Mouse (Mus musculus) stomach, embryonic 14.5 days (tissue): ENCODE results near the gene Kcnma1. TPM values are rescaled to one million over a fixed set of nuclear protein-coding genes. Genes with fewer than 3 reads are reported as not detected.

Source experiments
- ATAC-seq: fragments of 200-750 bp; cut with Nextera tagmentation; 2 replicates; pipeline ENCODE4 v1.8.0; 2017; ENCODE audit warnings: low read depth, moderate TSS enrichment; ENCODE audit not compliant: insufficient number of reproducible peaks, insufficient read depth, low FRiP score
- H3K27ac ChIP-seq: fragments of 300-500 bp; sonication (generic); 2 replicates; pipeline ENCODE4 v1.5.1; 2014; ENCODE audit warnings: mild to moderate bottlenecking, low read length, moderate library complexity, mixed read lengths
- H3K27me3 ChIP-seq: fragments of 300-500 bp; sonication (generic); 2 replicates; pipeline ENCODE4 v1.6.1; 2014; ENCODE audit warnings: low read length, control low read depth, mixed read lengths; ENCODE audit not compliant: control insufficient read depth, insufficient read depth
- H3K36me3 ChIP-seq: fragments of 300-500 bp; sonication (generic); 2 replicates; pipeline ENCODE4 v1.6.1; 2014; ENCODE audit warnings: mild to moderate bottlenecking, control low read depth, low read length, moderate library complexity, mixed read lengths; ENCODE audit not compliant: control insufficient read depth, insufficient read depth
- H3K4me1 ChIP-seq: fragments of 300-500 bp; sonication (generic); 2 replicates; pipeline ENCODE4 v1.6.1; 2014; ENCODE audit warnings: low read length, control low read depth, mixed read lengths; ENCODE audit not compliant: control insufficient read depth, insufficient read depth
- H3K4me2 ChIP-seq: fragments of 300-500 bp; sonication (generic); replicated peaks from 2 replicates; pipeline ENCODE4 v1.6.1; 2014; ENCODE audit warnings: low read depth, low read length, control low read depth
- H3K4me3 ChIP-seq: fragments of 300-500 bp; sonication (generic); 2 replicates; pipeline ENCODE4 v1.5.1; 2014; ENCODE audit warnings: low read depth, low read length, control low read depth
- H3K9ac ChIP-seq: fragments of 300-500 bp; sonication (generic); replicated peaks from 2 replicates; pipeline ENCODE4 v1.6.1; 2014; ENCODE audit warnings: low read depth, mild to moderate bottlenecking, control low read depth, low read length, moderate library complexity, mixed read lengths
- H3K9me3 ChIP-seq: fragments of 300-500 bp; sonication (generic); 2 replicates; pipeline ENCODE4 v1.6.1; 2016; ENCODE audit warnings: low read depth, low read length, control low read depth; ENCODE audit not compliant: control insufficient read depth
- WGBS: fragments of 180-500 bp; shearing (Covaris S2); extraction: QIAGEN DNeasy Blood & Tissue Kit; methylation state at CpG from one replicate; pipeline ENCODE4 v1.1.7; 2014; 5-methylcytosine and 5-hydroxymethylcytosine counted together
- polyA plus RNA-seq: library from polyadenylated mRNA; unstranded; fragments of >200 nt; fragmentation: Nextera tagmentation; extraction: Ambion mirVana; gene quantifications from 2 replicates; pipeline ENCODE4 v1.2.1, GENCODE M21; 2014

The Kcnma1 gene
- polyA plus RNA-seq, 1 experiment from 2014 or later, result 14.4 TPM

DNA sequence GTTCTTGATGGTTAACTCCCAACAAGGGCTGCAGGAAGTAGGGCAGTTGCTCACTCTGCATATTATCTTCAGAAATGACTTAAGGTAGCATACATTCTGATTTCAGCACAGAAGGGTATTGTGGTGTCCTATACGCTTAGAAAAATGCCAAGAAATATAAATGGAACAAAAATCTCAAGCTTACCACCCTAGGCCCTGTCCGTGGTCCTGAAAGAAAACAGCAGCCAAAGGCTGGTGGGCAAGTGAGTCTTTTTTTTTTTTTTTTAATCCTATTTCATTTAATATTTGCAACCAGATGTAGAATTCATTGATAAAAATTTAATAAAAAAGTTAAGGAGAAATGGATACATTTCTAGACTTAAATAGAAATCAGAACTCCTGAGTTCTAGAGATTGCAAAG is 284.9 kb downstream of the Kcnma1 start:
- no peak overlapping the region for H3K4me2 ChIP-seq
- no peak overlapping the region for H3K4me3 ChIP-seq
- H3K9me3 ChIP-seq, result no peaks in the 10 kb centered on the region
- H3K36me3 ChIP-seq, result no peaks in the 10 kb centered on the region
- ATAC-seq, result no peak
- no peaks in the 10 kb centered on the region for H3K4me1 ChIP-seq
- WGBS, result 35% methylated on average over 2 of the region's 2 CpGs
- no peak overlapping the region for H3K9ac ChIP-seq
- H3K27ac ChIP-seq, result no peak overlapping the region
- no peaks in the 10 kb centered on the region for H3K27me3 ChIP-seq

- Histone ChIP-seq H3K36me3 (no peaks in the 10 kb centered on the region), H3K4me2 (no peak overlapping the region), H3K9me3 (no peaks in the 10 kb centered on the region), H3K4me1 (no peaks in the 10 kb centered on the region), H3K27ac (no peak overlapping the region), H3K27me3 (no peaks in the 10 kb centered on the region), H3K9ac (no peak overlapping the region), H3K4me3 (no peak overlapping the region)
- WGBS, result 71% methylated on average over 7 of the region's 7 CpGs
- no peak for ATAC-seq
These were observed 290.4 kb downstream of the Kcnma1 start for GRCm38 (mm10) chr14:23723701-23724430.

DNA sequence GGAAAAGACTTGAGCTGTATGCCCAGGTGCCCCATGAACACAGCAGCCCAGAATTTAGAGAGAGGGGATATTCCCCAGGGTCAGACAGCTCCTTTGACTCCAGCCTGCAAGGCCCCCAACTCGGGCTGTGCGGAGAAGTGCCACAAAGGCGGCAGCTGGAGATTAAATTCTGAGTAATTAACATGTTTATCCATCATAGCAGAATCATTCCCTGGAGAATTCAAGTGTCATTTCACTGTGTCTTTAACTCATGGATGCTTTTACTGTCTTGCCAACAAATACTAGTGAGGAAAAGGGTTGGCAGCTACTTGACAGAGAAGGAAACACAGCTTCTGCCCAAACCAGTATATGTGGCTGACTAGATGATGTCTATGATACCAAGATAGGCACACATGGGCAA is 295.0 kb downstream of the Kcnma1 start:
- Histone ChIP-seq H3K4me2 (no peak overlapping the region), H3K36me3 (no peaks in the 10 kb centered on the region), H3K4me3 (no peak overlapping the region), H3K9ac (no peak overlapping the region), H3K4me1 (no peaks in the 10 kb centered on the region), H3K27me3 (no peaks in the 10 kb centered on the region), H3K27ac (no peak overlapping the region), H3K9me3 (no peaks in the 10 kb centered on the region)
- no peak for ATAC-seq
- 80% methylated on average over 3 of the region's 3 CpGs for WGBS

DNA sequence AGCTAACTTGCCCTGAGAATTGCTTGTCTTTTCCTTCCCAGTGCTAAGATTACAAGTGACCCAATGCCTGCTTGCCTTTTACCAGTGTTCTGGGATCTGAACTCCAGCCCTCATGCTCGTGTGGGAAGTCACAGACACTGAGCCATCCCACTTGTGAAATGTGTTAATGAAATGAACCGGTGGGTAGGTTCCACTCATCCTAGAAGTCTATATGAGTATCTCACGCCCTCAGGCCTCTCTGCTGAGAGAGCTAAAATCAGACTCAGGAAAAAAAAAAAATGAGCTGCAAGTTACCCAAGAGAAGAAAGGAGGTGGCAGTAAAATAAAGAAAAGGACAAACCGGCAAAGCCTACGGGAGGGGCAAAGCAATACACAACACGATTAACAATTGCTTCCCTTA is 295.6 kb downstream of the Kcnma1 start:
- Histone ChIP-seq H3K4me1 (no peaks in the 10 kb centered on the region), H3K9me3 (no peaks in the 10 kb centered on the region), H3K9ac (no peak overlapping the region), H3K4me3 (no peak overlapping the region), H3K27ac (no peak overlapping the region), H3K27me3 (no peaks in the 10 kb centered on the region), H3K36me3 (no peaks in the 10 kb centered on the region), H3K4me2 (no peak overlapping the region)
- ATAC-seq, result no peak
- 82% methylated on average over 6 of the region's 6 CpGs for WGBS

DNA sequence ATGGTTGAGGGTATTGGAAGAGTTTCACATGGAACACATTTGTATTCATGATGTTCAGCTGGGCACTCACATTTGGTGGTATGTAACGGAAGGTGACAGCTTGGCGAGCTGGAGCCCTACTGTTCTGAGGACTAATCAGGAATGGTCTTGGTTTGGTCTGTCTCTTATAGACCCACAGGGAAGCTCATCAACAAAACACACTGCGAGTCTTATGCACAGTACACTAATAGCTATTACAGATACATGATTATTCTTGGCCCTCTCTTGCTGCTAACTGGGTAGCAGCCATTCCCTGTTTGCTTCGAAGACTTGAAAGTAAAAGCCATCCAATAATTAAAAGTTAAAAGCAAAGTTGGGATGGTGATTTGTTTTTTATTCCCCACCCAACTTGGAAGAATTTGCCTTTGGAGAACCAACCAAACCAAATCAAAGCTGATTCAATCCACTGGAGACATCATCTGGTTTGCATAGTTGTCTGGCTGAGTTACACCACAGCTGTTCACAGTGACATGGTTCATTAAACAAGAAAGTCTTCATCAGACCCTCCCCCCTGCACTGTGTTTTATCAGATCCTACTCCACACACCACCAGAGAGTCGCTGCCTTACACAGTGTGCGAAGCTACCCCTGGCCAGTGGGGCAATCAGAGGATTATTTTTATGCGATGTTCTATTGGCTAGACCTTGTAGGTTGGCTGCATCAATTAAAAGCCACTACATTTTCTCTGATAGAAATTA is 299.7 kb downstream of the Kcnma1 start:
- H3K36me3 ChIP-seq, result no peaks in the 10 kb centered on the region
- no peaks in the 10 kb centered on the region for H3K4me1 ChIP-seq
- no peak overlapping the region for H3K4me3 ChIP-seq
- WGBS, result 85% methylated on average over 7 of the region's 7 CpGs
- no peaks in the 10 kb centered on the region for H3K9me3 ChIP-seq
- H3K27ac ChIP-seq, result no peak overlapping the region
- no peaks in the 10 kb centered on the region for H3K27me3 ChIP-seq
- no peak overlapping the region for H3K4me2 ChIP-seq
- no peak overlapping the region for H3K9ac ChIP-seq
- ATAC-seq, result no peak

DNA sequence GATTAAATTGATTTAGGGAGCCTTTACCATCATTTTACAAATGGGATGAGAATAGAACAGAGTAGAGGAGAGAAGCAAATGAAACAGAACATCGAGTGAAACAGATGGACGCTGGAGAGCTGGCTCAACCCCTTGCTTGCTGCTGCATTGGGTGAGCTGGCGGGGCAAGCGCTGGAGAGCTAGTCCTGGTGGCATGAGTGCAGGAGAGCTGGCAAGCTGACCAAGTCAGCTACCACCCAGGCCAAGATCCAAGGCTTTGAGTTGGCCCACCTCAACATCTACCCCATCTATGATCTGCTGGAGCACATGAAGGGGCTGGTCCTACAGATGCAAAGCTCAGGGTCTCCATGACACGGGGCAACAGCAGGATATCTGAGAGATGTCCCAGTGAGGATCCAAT is 301.4 kb downstream of the Kcnma1 start:
- Histone ChIP-seq H3K36me3 (no peaks in the 10 kb centered on the region), H3K4me1 (no peaks in the 10 kb centered on the region), H3K9me3 (no peaks in the 10 kb centered on the region), H3K4me3 (no peak overlapping the region), H3K9ac (no peak overlapping the region), H3K27ac (no peak overlapping the region), H3K27me3 (no peaks in the 10 kb centered on the region), H3K4me2 (no peak overlapping the region)
- 92% methylated on average over 5 of the region's 5 CpGs for WGBS
- ATAC-seq, result no peak

GRCm38 (mm10) chr14:23710954-23711353 is 303.3 kb downstream of the Kcnma1 start:
- Histone ChIP-seq H3K36me3 (no peaks in the 10 kb centered on the region), H3K9me3 (no peaks in the 10 kb centered on the region), H3K9ac (no peak overlapping the region), H3K4me1 (0 out of 2 replicates have a peak, but pooled peaks cover 4% of the 10 kb centered on the region), H3K4me3 (no peak overlapping the region), H3K27me3 (no peaks in the 10 kb centered on the region), H3K27ac (no peak overlapping the region), H3K4me2 (no peak overlapping the region)
- no peak for ATAC-seq
- WGBS, result 78% methylated on average over 7 of the region's 7 CpGs

DNA sequence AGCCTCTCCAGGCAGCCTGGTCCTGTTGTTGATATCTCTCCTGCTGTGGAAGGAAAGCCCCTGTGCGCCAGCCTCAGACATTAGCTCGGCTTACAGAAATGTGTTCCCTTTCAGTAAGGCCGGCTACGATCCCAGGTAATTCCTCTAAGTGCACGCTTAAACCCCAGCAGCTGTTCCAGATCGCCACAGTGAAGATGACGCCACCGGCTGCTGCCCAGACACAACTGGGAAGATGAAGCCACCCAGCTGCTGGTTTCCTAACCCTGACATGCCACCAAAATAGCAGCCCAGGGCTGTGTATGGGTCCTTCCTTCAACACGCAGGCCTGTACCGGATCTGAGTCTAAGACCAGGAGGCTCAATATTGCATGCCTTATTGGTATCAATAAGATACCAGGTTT is 307.5 kb downstream of the Kcnma1 start:
- Histone ChIP-seq H3K4me2 (no peak overlapping the region), H3K27ac (no peak overlapping the region), H3K27me3 (no peaks in the 10 kb centered on the region), H3K9me3 (no peaks in the 10 kb centered on the region), H3K36me3 (no peaks in the 10 kb centered on the region), H3K4me3 (no peak overlapping the region), H3K4me1 (peaks cover 7% of the 10 kb centered on the region; the same call in 1 of the 2 replicates), H3K9ac (no peak overlapping the region)
- ATAC-seq, result no peak; the same call in 1 of the 2 replicates
- 37% methylated on average over 10 of the region's 10 CpGs for WGBS
